Mouse (Mus musculus) neural tube, embryonic 10.5 days (tissue): ENCODE results near the gene Gpa33.

ENCODE experiments used
- DNase-seq: peaks from one replicate; pipeline ENCODE4 v3.0.0-alpha.2; 2017; ENCODE audit warnings: low spot score; ENCODE audit errors: extremely low spot score

Gpa33 gene

GRCm38 (mm10) chr1:166160569-166161445 lies 30.8 kb downstream of the Gpa33 start:
- DNase-seq: peak; percentile 86

GRCm38 (mm10) chr1:166164580-166164979 lies 34.5 kb downstream of the Gpa33 start:
- no peak for DNase-seq

GRCm38 (mm10) chr1:166165159-166165558 lies 35.1 kb downstream of the Gpa33 start:
- DNase-seq: no peak

- DNase-seq: no peak
These were observed 37.4 kb downstream of the Gpa33 start for GRCm38 (mm10) chr1:166167405-166167804.

- DNase-seq: no peak
These were observed 38.0 kb downstream of the Gpa33 start for GRCm38 (mm10) chr1:166168017-166168416.

- no peak for DNase-seq
These were observed 39.7 kb downstream of the Gpa33 start for GRCm38 (mm10) chr1:166169713-166170112.

- DNase-seq: no peak
These were observed 40.8 kb downstream of the Gpa33 start for GRCm38 (mm10) chr1:166170852-166171251.

GRCm38 (mm10) chr1:166172992-166173391 lies 43.0 kb downstream of the Gpa33 start:
- no peak for DNase-seq

- no peak for DNase-seq
These were observed 43.6 kb downstream of the Gpa33 start for GRCm38 (mm10) chr1:166173621-166174020.

- no peak for DNase-seq
These were observed 51.5 kb downstream of the Gpa33 start for GRCm38 (mm10) chr1:166181510-166181909.

GRCm38 (mm10) chr1:166182952-166183627 lies 53.1 kb downstream of the Gpa33 start:
- DNase-seq: no peak

GRCm38 (mm10) chr1:166184391-166185229 lies 54.6 kb downstream of the Gpa33 start:
- DNase-seq: no peak

- DNase-seq: no peak
These were observed 55.3 kb downstream of the Gpa33 start for GRCm38 (mm10) chr1:166185357-166185756.

GRCm38 (mm10) chr1:166189821-166190220 lies 59.8 kb downstream of the Gpa33 start:
- no peak for DNase-seq

- no peak for DNase-seq
These were observed 74.1 kb downstream of the Gpa33 start for GRCm38 (mm10) chr1:166204171-166204570.

- DNase-seq: no peak
These were observed 75.1 kb downstream of the Gpa33 start for GRCm38 (mm10) chr1:166205159-166205558.

GRCm38 (mm10) chr1:166209371-166209770 lies 79.3 kb downstream of the Gpa33 start:
- no peak for DNase-seq

- DNase-seq: no peak
These were observed 84.1 kb downstream of the Gpa33 start for GRCm38 (mm10) chr1:166214181-166214580.
